Mouse (Mus musculus) frontal cortex, adult 2 months (tissue): Measurements from ENCODE around the gene D730048I06Rik. TPM values are rescaled to one million over a fixed set of nuclear protein-coding genes. Genes with fewer than 3 reads are reported as not detected.
"Not testable (repeated sequence)": the region's sequence is repeated elsewhere in the genome, so short reads cannot be mapped to it uniquely, and the experiment has no call there.

Source experiments
- DNase-seq, 2 experiments: peaks; one replicate each; pipeline ENCODE4 v3.0.0; 2022; ENCODE audit warnings: low spot score in 1 of 2; ENCODE audit errors: extremely low spot score in 1 of 2
- polyA plus RNA-seq: library from polyadenylated mRNA; depleted of rRNA; stranded (reverse); fragments of >200 nt; gene quantifications from 2 replicates; pipeline ENCODE4 v1.2.3, GENCODE M21; 2012; rRNA removed

Gene D730048I06Rik
- polyA plus RNA-seq, result not detected in 2 replicates

- DNase-seq, result no peak
Measured at GRCm38 (mm10) chr9:35790001-35790400, at the start of gene D730048I06Rik, which contains the start of gene Gm27235. TSS of gene D730048I06Rik (minus strand) at chr9:35790112. TSS of gene Gm27235 (minus strand) at chr9:35790101.

- not testable (repeated sequence) for DNase-seq
Measured at GRCm38 (mm10) chr9:35817881-35818280, 28.0 kb upstream of the D730048I06Rik start.

- no peak for DNase-seq
Measured at GRCm38 (mm10) chr9:35798146-35798545, 8.2 kb upstream of the D730048I06Rik start.

GRCm38 (mm10) chr9:35778009-35778408, 11.9 kb downstream of the D730048I06Rik start, which contains the start of gene Gm17727:
TSS of gene Gm17727 (minus strand) at chr9:35778109.
- DNase-seq, result no peak

- peak in 1 of 2 experiments; percentile 5 for DNase-seq
Measured at GRCm38 (mm10) chr9:35756843-35757242, 33.1 kb downstream of the D730048I06Rik start.

- no peak for DNase-seq
Measured at GRCm38 (mm10) chr9:35740749-35741148, 49.2 kb downstream of the D730048I06Rik start, which contains the start of gene Gm17677. TSS of gene Gm17677 (plus strand) at chr9:35741049.

Other genes with a start within 250 kb of the D730048I06Rik start
- 13.5 and 15.5 TPM in 2 replicates for gene Ddx25, start 231.6 kb downstream of the D730048I06Rik start, polyA plus RNA-seq
- gene Pus3, start 231.5 kb downstream of the D730048I06Rik start, polyA plus RNA-seq, result 12.3 and 13.3 TPM in 2 replicates
- gene Pate2, start 219.8 kb downstream of the D730048I06Rik start, polyA plus RNA-seq, result 0.57 and 0.70 TPM in 2 replicates
- gene Hyls1, start 219.7 kb downstream of the D730048I06Rik start, polyA plus RNA-seq, result 5.0 and 6.2 TPM in 2 replicates
- gene Pate4, start 178.2 kb downstream of the D730048I06Rik start, polyA plus RNA-seq, result not detected in 2 replicates
- not detected in 2 replicates for gene Pate3, start 141.9 kb downstream of the D730048I06Rik start, polyA plus RNA-seq
- gene Pate1, start 102.7 kb downstream of the D730048I06Rik start, polyA plus RNA-seq, result not detected in 2 replicates
- gene Gm17677, start 49.1 kb downstream of the D730048I06Rik start, polyA plus RNA-seq, result not detected in 2 replicates
- not detected in 2 replicates for gene Gm17727, start 12.0 kb downstream of the D730048I06Rik start, polyA plus RNA-seq
- gene Gm27235, start within 50 bp of the D730048I06Rik start, polyA plus RNA-seq, result not detected in 2 replicates
- not detected in 2 replicates for gene 9230110F15Rik, start 54.0 kb upstream of the D730048I06Rik start, polyA plus RNA-seq
- not detected in 2 replicates for gene 9230113P08Rik, start 118.3 kb upstream of the D730048I06Rik start, polyA plus RNA-seq